ENCODE assay signal across 8 mouse cellular contexts in genomic region chr19:45078971-45079764, GRCm38 (mm10). TPM values are rescaled to one million over a fixed set of nuclear protein-coding genes. Genes with fewer than 3 reads are reported as not detected.
DNase-seq lines count a peak whose midpoint lies in the region; ATAC-seq and TF ChIP-seq lines count a peak whose summit lies in the region.

No protein-coding gene starts in this region.

- no peak overlapping the region for H3K27ac ChIP-seq in thymus, adult 2 months (ENCODE audit: control insufficient read depth, insufficient read depth, low read length)
- peak overlapping the region; percentile 84 for H3K27ac ChIP-seq in embryonic facial prominence, embryonic 15.5 days (replicated peaks)
- H3K27ac ChIP-seq in intestine, embryonic 14.5 days (ENCODE audit: low read depth): no peak overlapping the region

- DNase-seq in thymus, postnatal 14 days: peak; percentile 29
- DNase-seq in thymus, adult 2 months: no peak
- no peak for DNase-seq in intestine, embryonic 14.5 days (ENCODE audit: low spot score)
- peak; percentile 57 for DNase-seq in lung, postnatal 25 days (ENCODE audit: low spot score)
- no peak for DNase-seq in layer of hippocampus, adult 11-12 months (ENCODE audit: low spot score)
- no peak for DNase-seq in layer of hippocampus, adult 9-11 months
- no peak for DNase-seq in gastrocnemius, postnatal 10 days

- H3K9me3 ChIP-seq in embryonic facial prominence, embryonic 15.5 days (replicated peaks): no peaks in the 10 kb centered on the region
- no peaks in the 10 kb centered on the region for H3K9me3 ChIP-seq in intestine, embryonic 14.5 days (ENCODE audit: control insufficient read depth, low read length)

- peaks cover 41% of the 10 kb centered on the region for H3K27me3 ChIP-seq in thymus, adult 2 months (ENCODE audit: control insufficient read depth, insufficient read depth, low read length)
- H3K27me3 ChIP-seq in embryonic facial prominence, embryonic 15.5 days: peaks cover 65% of the 10 kb centered on the region
- H3K27me3 ChIP-seq in intestine, embryonic 14.5 days (replicated peaks; ENCODE audit: control insufficient read depth, insufficient read depth, low read length): peaks cover 68% of the 10 kb centered on the region

- H3K4me2 ChIP-seq in embryonic facial prominence, embryonic 15.5 days (replicated peaks): peak overlapping the region; percentile 80
- peak overlapping the region; percentile 48 for H3K4me2 ChIP-seq in intestine, embryonic 14.5 days (ENCODE audit: low read length)

- 0 out of 2 replicates have a peak, but pooled peaks have one; percentile 24 for ATAC-seq in embryonic facial prominence, embryonic 15.5 days (ENCODE audit: insufficient number of reproducible peaks, low FRiP score, low TSS enrichment, low read depth)
- ATAC-seq in intestine, embryonic 14.5 days (replicated peaks; ENCODE audit: low FRiP score, low TSS enrichment, low read depth): no peak

- 18% methylated on average over 17 of the region's 17 CpGs for WGBS in thymus, adult 2 months
- 4% methylated on average over 17 of the region's 17 CpGs for WGBS in embryonic facial prominence, embryonic 15.5 days
- 10% methylated on average over 17 of the region's 17 CpGs for WGBS in intestine, embryonic 14.5 days

- 0 out of 2 replicates have a peak overlapping the region, but pooled peaks have one; percentile 4 for H3K9ac ChIP-seq in embryonic facial prominence, embryonic 15.5 days
- H3K9ac ChIP-seq in intestine, embryonic 14.5 days (ENCODE audit: low read length): no peak overlapping the region

- no peak overlapping the region for H3K4me3 ChIP-seq in thymus, adult 2 months (ENCODE audit: control insufficient read depth, insufficient read depth, low read length)
- peak overlapping the region; percentile 37 for H3K4me3 ChIP-seq in embryonic facial prominence, embryonic 15.5 days (replicated peaks)
- H3K4me3 ChIP-seq in intestine, embryonic 14.5 days (ENCODE audit: low read depth, low read length): peak overlapping the region; percentile 21; the same call in 1 of the 2 replicates

- H3K36me3 ChIP-seq in thymus, adult 2 months (ENCODE audit: control insufficient read depth, insufficient read depth, low read length): no peaks in the 10 kb centered on the region
- no peaks in the 10 kb centered on the region for H3K36me3 ChIP-seq in embryonic facial prominence, embryonic 15.5 days
- H3K36me3 ChIP-seq in intestine, embryonic 14.5 days (ENCODE audit: control insufficient read depth, insufficient read depth, low read length): no peaks in the 10 kb centered on the region

- TF ChIP-seq CTCF in thymus, adult 2 months (IDR thresholded peaks at IDR 0.05; ENCODE audit: borderline replicate concordance, control insufficient read depth, extremely low read depth, insufficient read depth, low read length, poor library complexity): no peak

- peaks cover 37% of the 10 kb centered on the region for H3K4me1 ChIP-seq in thymus, adult 2 months (replicated peaks; ENCODE audit: control insufficient read depth, insufficient read depth, low read length)
- peaks cover 64% of the 10 kb centered on the region for H3K4me1 ChIP-seq in embryonic facial prominence, embryonic 15.5 days
- peaks cover 41% of the 10 kb centered on the region for H3K4me1 ChIP-seq in intestine, embryonic 14.5 days (replicated peaks; ENCODE audit: control insufficient read depth, insufficient read depth, low read length)

- TF ChIP-seq POLR2A in thymus, adult 2 months (IDR thresholded peaks at IDR 0.05; ENCODE audit: control insufficient read depth, extremely low read depth, insufficient read depth, low read length, poor library complexity): no peak

RNA-seq across cellular contexts. Expression of gene Kazald1, which starts 4.1 kb away (rescaled TPM):
- polyA plus RNA-seq in thymus, adult 2 months (2012; rRNA removed): 4.6 and 7.9 TPM in 2 replicates
- 58.2 and 59.1 TPM in 2 replicates for polyA plus RNA-seq in embryonic facial prominence, embryonic 15.5 days (2015; fragmentation: Nextera tagmentation; extraction: Ambion mirVana)
- polyA plus RNA-seq in intestine, embryonic 14.5 days (2014; fragmentation: Nextera tagmentation; extraction: Ambion mirVana): 0.69 and 1.8 TPM in 2 replicates
- 10 to 100 TPM; 11.4 to 19.2 TPM for total RNA-seq in gastrocnemius, postnatal 10 days (2021)

RNA-seq across cellular contexts. Expression of gene Sfxn3, which starts 31.9 kb away (rescaled TPM):
- polyA plus RNA-seq in thymus, adult 2 months (2012; rRNA removed): 46.9 and 61.1 TPM in 2 replicates
- 37.4 and 41.3 TPM in 2 replicates for polyA plus RNA-seq in embryonic facial prominence, embryonic 15.5 days (2015; fragmentation: Nextera tagmentation; extraction: Ambion mirVana)
- 23.4 and 24.5 TPM in 2 replicates for polyA plus RNA-seq in intestine, embryonic 14.5 days (2014; fragmentation: Nextera tagmentation; extraction: Ambion mirVana)
- total RNA-seq in gastrocnemius, postnatal 10 days (2021): 10 to 100 TPM; 24.1 to 24.2 TPM

RNA-seq across cellular contexts. Expression of gene Pdzd7, which starts 33.7 kb away (rescaled TPM):
- 0.33 and 0.47 TPM in 2 replicates for polyA plus RNA-seq in thymus, adult 2 months (2012; rRNA removed)
- 0.68 and 0.75 TPM in 2 replicates for polyA plus RNA-seq in embryonic facial prominence, embryonic 15.5 days (2015; fragmentation: Nextera tagmentation; extraction: Ambion mirVana)
- 0.42 and 0.55 TPM in 2 replicates for polyA plus RNA-seq in intestine, embryonic 14.5 days (2014; fragmentation: Nextera tagmentation; extraction: Ambion mirVana)
- total RNA-seq in gastrocnemius, postnatal 10 days (2021): 10 to 100 TPM; 12.4 to 19.5 TPM

Comparison
In these comparisons a context has a peak if more than half of its experiments do, and no peak if none do; other contexts are left out.
1. DNase-seq: peak in thymus, postnatal 14 days (single experiment) and lung, postnatal 25 days (single experiment); none in thymus, adult 2 months (single experiment), intestine, embryonic 14.5 days (single experiment), layer of hippocampus, adult 11-12 months (single experiment), layer of hippocampus, adult 9-11 months (single experiment) and gastrocnemius, postnatal 10 days (single experiment).